Mouse (Mus musculus): ENCODE measurements around the gene Sycp2l. TPM values are rescaled to one million over a fixed set of nuclear protein-coding genes. Genes with fewer than 3 reads are reported as not detected.
A peak's percentile ranks its signal among the peaks of the same experiment; 100 is the strongest.

The Sycp2l gene
- polyA plus RNA-seq, 1 experiment from 2014 or later = not detected

- H3K4me2 ChIP-seq (replicated peaks; ENCODE audit: low read depth, low read length) = no peak overlapping the region
- WGBS = 85% methylated on average over 3 of the region's 3 CpGs
- H3K36me3 ChIP-seq (ENCODE audit: control insufficient read depth, insufficient read depth, low read length) = no peaks in the 10 kb centered on the region
- peaks cover under 1% of the 10 kb centered on the region; the same call in 1 of the 2 replicates for H3K27me3 ChIP-seq (ENCODE audit: control insufficient read depth, insufficient read depth, low read length)
- H3K4me3 ChIP-seq (ENCODE audit: low read depth, low read length) = no peak overlapping the region
- no peaks in the 10 kb centered on the region for H3K4me1 ChIP-seq (replicated peaks; ENCODE audit: control insufficient read depth, insufficient read depth, low read length)
- ATAC-seq (ENCODE audit: low FRiP score) (no peak), DNase-seq (ENCODE audit: low spot score) (no peak)
- H3K27ac ChIP-seq (ENCODE audit: low read depth, low read length) = no peak overlapping the region
- no peak overlapping the region for H3K9ac ChIP-seq (ENCODE audit: low read depth, low read length)
- no peaks in the 10 kb centered on the region for H3K9me3 ChIP-seq (ENCODE audit: control insufficient read depth, low read length)
Measured at GRCm38 (mm10) chr13:41084521-41084920, 29.6 kb upstream of the Sycp2l start.

- H3K27me3 ChIP-seq (ENCODE audit: control insufficient read depth, insufficient read depth, low read length) = no peaks in the 10 kb centered on the region
- H3K4me3 ChIP-seq (ENCODE audit: low read depth, low read length) = no peak overlapping the region
- H3K27ac ChIP-seq (ENCODE audit: low read depth, low read length) = no peak overlapping the region
- DNase-seq (ENCODE audit: low spot score) (peak; percentile 29), ATAC-seq (ENCODE audit: low FRiP score) (no peak)
- no peaks in the 10 kb centered on the region for H3K4me1 ChIP-seq (replicated peaks; ENCODE audit: control insufficient read depth, insufficient read depth, low read length)
- no peaks in the 10 kb centered on the region for H3K36me3 ChIP-seq (ENCODE audit: control insufficient read depth, insufficient read depth, low read length)
- WGBS = 28% methylated on average over 2 of the region's 2 CpGs
- H3K4me2 ChIP-seq (replicated peaks; ENCODE audit: low read depth, low read length) = no peak overlapping the region
- no peaks in the 10 kb centered on the region for H3K9me3 ChIP-seq (ENCODE audit: control insufficient read depth, low read length)
- no peak overlapping the region for H3K9ac ChIP-seq (ENCODE audit: low read depth, low read length)
Measured at GRCm38 (mm10) chr13:41085140-41085539, 29.0 kb upstream of the Sycp2l start.

- DNase-seq (ENCODE audit: low spot score) (no peak), ATAC-seq (ENCODE audit: low FRiP score) (no peak)
- Histone ChIP-seq H3K27me3 (ENCODE audit: control insufficient read depth, insufficient read depth, low read length) (no peaks in the 10 kb centered on the region), H3K27ac (ENCODE audit: low read depth, low read length) (no peak overlapping the region), H3K4me3 (ENCODE audit: low read depth, low read length) (no peak overlapping the region), H3K4me2 (replicated peaks; ENCODE audit: low read depth, low read length) (no peak overlapping the region), H3K4me1 (replicated peaks; ENCODE audit: control insufficient read depth, insufficient read depth, low read length) (no peaks in the 10 kb centered on the region), H3K36me3 (ENCODE audit: control insufficient read depth, insufficient read depth, low read length) (no peaks in the 10 kb centered on the region), H3K9me3 (ENCODE audit: control insufficient read depth, low read length) (no peaks in the 10 kb centered on the region), H3K9ac (ENCODE audit: low read depth, low read length) (no peak overlapping the region)
Measured at GRCm38 (mm10) chr13:41088746-41089145, 25.4 kb upstream of the Sycp2l start.

- Histone ChIP-seq H3K4me1 (replicated peaks; ENCODE audit: control insufficient read depth, insufficient read depth, low read length) (no peaks in the 10 kb centered on the region), H3K27me3 (ENCODE audit: control insufficient read depth, insufficient read depth, low read length) (no peaks in the 10 kb centered on the region), H3K4me3 (ENCODE audit: low read depth, low read length) (no peak overlapping the region), H3K27ac (ENCODE audit: low read depth, low read length) (no peak overlapping the region), H3K9me3 (ENCODE audit: control insufficient read depth, low read length) (no peaks in the 10 kb centered on the region), H3K36me3 (ENCODE audit: control insufficient read depth, insufficient read depth, low read length) (no peaks in the 10 kb centered on the region), H3K9ac (ENCODE audit: low read depth, low read length) (no peak overlapping the region), H3K4me2 (replicated peaks; ENCODE audit: low read depth, low read length) (peak overlapping the region; percentile 1)
- no peak for ATAC-seq (ENCODE audit: low FRiP score)
- WGBS = 14% methylated on average over 10 of the region's 10 CpGs
- DNase-seq (ENCODE audit: low spot score) = peak; percentile 27
Measured at GRCm38 (mm10) chr13:41091271-41091670, 22.8 kb upstream of the Sycp2l start.

GRCm38 (mm10) chr13:41094160-41094559 lies 19.9 kb upstream of the Sycp2l start:
- Histone ChIP-seq H3K9ac (ENCODE audit: low read depth, low read length) (no peak overlapping the region), H3K36me3 (ENCODE audit: control insufficient read depth, insufficient read depth, low read length) (no peaks in the 10 kb centered on the region), H3K4me2 (replicated peaks; ENCODE audit: low read depth, low read length) (no peak overlapping the region), H3K27me3 (ENCODE audit: control insufficient read depth, insufficient read depth, low read length) (no peaks in the 10 kb centered on the region), H3K4me3 (ENCODE audit: low read depth, low read length) (no peak overlapping the region), H3K9me3 (ENCODE audit: control insufficient read depth, low read length) (no peaks in the 10 kb centered on the region), H3K4me1 (replicated peaks; ENCODE audit: control insufficient read depth, insufficient read depth, low read length) (no peaks in the 10 kb centered on the region), H3K27ac (ENCODE audit: low read depth, low read length) (no peak overlapping the region)
- DNase-seq (ENCODE audit: low spot score) (no peak), ATAC-seq (ENCODE audit: low FRiP score) (no peak)
- WGBS = 78% methylated on average over 10 of the region's 10 CpGs

- no peak overlapping the region for H3K27ac ChIP-seq (ENCODE audit: low read depth, low read length)
- no peaks in the 10 kb centered on the region for H3K4me1 ChIP-seq (replicated peaks; ENCODE audit: control insufficient read depth, insufficient read depth, low read length)
- H3K9me3 ChIP-seq (ENCODE audit: control insufficient read depth, low read length) = no peaks in the 10 kb centered on the region
- DNase-seq (ENCODE audit: low spot score) (no peak), ATAC-seq (ENCODE audit: low FRiP score) (no peak)
- no peaks in the 10 kb centered on the region for H3K36me3 ChIP-seq (ENCODE audit: control insufficient read depth, insufficient read depth, low read length)
- no peak overlapping the region for H3K4me3 ChIP-seq (ENCODE audit: low read depth, low read length)
- no peak overlapping the region for H3K4me2 ChIP-seq (replicated peaks; ENCODE audit: low read depth, low read length)
- WGBS = 86% methylated on average over 16 of the region's 16 CpGs
- H3K27me3 ChIP-seq (ENCODE audit: control insufficient read depth, insufficient read depth, low read length) = no peaks in the 10 kb centered on the region
- H3K9ac ChIP-seq (ENCODE audit: low read depth, low read length) = no peak overlapping the region
Measured at GRCm38 (mm10) chr13:41097324-41098058, 16.6 kb upstream of the Sycp2l start.

GRCm38 (mm10) chr13:41098325-41098724 lies 15.8 kb upstream of the Sycp2l start:
- Histone ChIP-seq H3K4me1 (replicated peaks; ENCODE audit: control insufficient read depth, insufficient read depth, low read length) (no peaks in the 10 kb centered on the region), H3K9me3 (ENCODE audit: control insufficient read depth, low read length) (no peaks in the 10 kb centered on the region), H3K4me3 (ENCODE audit: low read depth, low read length) (no peak overlapping the region), H3K4me2 (replicated peaks; ENCODE audit: low read depth, low read length) (no peak overlapping the region), H3K27me3 (ENCODE audit: control insufficient read depth, insufficient read depth, low read length) (no peaks in the 10 kb centered on the region), H3K27ac (ENCODE audit: low read depth, low read length) (no peak overlapping the region), H3K9ac (ENCODE audit: low read depth, low read length) (no peak overlapping the region), H3K36me3 (ENCODE audit: control insufficient read depth, insufficient read depth, low read length) (no peaks in the 10 kb centered on the region)
- no peak for ATAC-seq (ENCODE audit: low FRiP score)
- 90% methylated on average over 15 of the region's 15 CpGs for WGBS
- DNase-seq (ENCODE audit: low spot score) = no peak

GRCm38 (mm10) chr13:41100031-41100430 lies 14.1 kb upstream of the Sycp2l start:
- no peaks in the 10 kb centered on the region for H3K27me3 ChIP-seq (ENCODE audit: control insufficient read depth, insufficient read depth, low read length)
- H3K4me2 ChIP-seq (replicated peaks; ENCODE audit: low read depth, low read length) = no peak overlapping the region
- WGBS = 90% methylated on average over 2 of the region's 2 CpGs
- no peaks in the 10 kb centered on the region for H3K4me1 ChIP-seq (replicated peaks; ENCODE audit: control insufficient read depth, insufficient read depth, low read length)
- H3K36me3 ChIP-seq (ENCODE audit: control insufficient read depth, insufficient read depth, low read length) = no peaks in the 10 kb centered on the region
- ATAC-seq (ENCODE audit: low FRiP score) (no peak), DNase-seq (ENCODE audit: low spot score) (no peak)
- no peak overlapping the region for H3K4me3 ChIP-seq (ENCODE audit: low read depth, low read length)
- H3K27ac ChIP-seq (ENCODE audit: low read depth, low read length) = no peak overlapping the region
- no peak overlapping the region for H3K9ac ChIP-seq (ENCODE audit: low read depth, low read length)
- no peaks in the 10 kb centered on the region for H3K9me3 ChIP-seq (ENCODE audit: control insufficient read depth, low read length)

- H3K4me3 ChIP-seq (ENCODE audit: low read depth, low read length) = no peak overlapping the region
- ATAC-seq (ENCODE audit: low FRiP score) (no peak), DNase-seq (ENCODE audit: low spot score) (no peak)
- H3K27ac ChIP-seq (ENCODE audit: low read depth, low read length) = no peak overlapping the region
- no peak overlapping the region for H3K4me2 ChIP-seq (replicated peaks; ENCODE audit: low read depth, low read length)
- H3K4me1 ChIP-seq (replicated peaks; ENCODE audit: control insufficient read depth, insufficient read depth, low read length) = no peaks in the 10 kb centered on the region
- no peaks in the 10 kb centered on the region for H3K27me3 ChIP-seq (ENCODE audit: control insufficient read depth, insufficient read depth, low read length)
- H3K9me3 ChIP-seq (ENCODE audit: control insufficient read depth, low read length) = no peaks in the 10 kb centered on the region
- no peak overlapping the region for H3K9ac ChIP-seq (ENCODE audit: low read depth, low read length)
- 77% methylated on average over 12 of the region's 12 CpGs for WGBS
- H3K36me3 ChIP-seq (ENCODE audit: control insufficient read depth, insufficient read depth, low read length) = no peaks in the 10 kb centered on the region
Measured at GRCm38 (mm10) chr13:41103841-41104525, 10.1 kb upstream of the Sycp2l start.

Measured in hindbrain, embryonic 11.5 days (tissue).